Mouse (Mus musculus): ENCODE results near the gene Parp4.
A peak's percentile ranks its signal among the peaks of the same experiment; 100 is the strongest.

The Parp4 gene

DNA sequence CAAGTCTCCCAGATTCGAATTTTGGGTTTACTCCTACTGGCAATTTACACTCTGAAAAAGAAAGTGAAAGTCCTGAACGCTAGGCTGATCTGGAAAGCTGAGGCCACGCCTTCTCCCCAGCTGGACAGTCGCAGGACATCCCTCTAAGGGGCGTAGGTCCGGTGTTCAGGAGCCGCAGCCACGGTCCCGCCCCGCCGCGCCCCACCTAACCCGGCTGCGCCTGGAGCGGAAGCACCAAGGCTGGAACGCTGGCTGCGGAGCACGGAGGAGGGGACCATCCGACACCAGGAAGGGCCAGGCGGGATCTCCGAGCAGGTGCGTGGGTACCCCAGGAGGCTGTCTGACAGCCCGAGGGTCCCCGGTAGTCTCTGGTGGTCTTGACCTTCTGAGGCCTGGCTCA lies at the start of gene Parp4, which contains the start of gene Cenpj:
TSS of gene Parp4 (plus strand) at position 204 of the 400 bp plus-strand sequence.
TSS of gene Cenpj (minus strand) at position 10 of the 400 bp plus-strand sequence.
- peak; percentile 93 for DNase-seq (ENCODE audit: low spot score)

DNA sequence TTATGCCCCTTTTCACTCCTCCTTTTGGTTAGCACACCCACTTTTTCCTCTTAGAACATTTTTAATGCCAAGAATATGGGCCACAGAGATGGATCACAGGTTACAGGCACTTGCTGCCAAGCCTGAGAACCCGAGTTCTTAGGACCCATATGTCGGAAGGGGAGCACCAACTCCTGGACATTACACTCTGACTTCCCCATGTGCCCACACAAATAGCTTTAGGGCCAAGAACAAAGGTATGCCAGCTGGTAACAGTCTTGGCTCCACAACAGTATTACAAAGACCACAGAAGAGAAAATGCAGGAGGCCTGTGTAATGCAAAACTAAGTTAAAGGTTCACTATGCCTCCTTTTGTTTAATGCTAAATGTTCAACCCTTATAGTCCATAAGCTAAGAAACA lies 44.6 kb upstream of the Parp4 start:
- no peak for DNase-seq (ENCODE audit: low spot score)

DNA sequence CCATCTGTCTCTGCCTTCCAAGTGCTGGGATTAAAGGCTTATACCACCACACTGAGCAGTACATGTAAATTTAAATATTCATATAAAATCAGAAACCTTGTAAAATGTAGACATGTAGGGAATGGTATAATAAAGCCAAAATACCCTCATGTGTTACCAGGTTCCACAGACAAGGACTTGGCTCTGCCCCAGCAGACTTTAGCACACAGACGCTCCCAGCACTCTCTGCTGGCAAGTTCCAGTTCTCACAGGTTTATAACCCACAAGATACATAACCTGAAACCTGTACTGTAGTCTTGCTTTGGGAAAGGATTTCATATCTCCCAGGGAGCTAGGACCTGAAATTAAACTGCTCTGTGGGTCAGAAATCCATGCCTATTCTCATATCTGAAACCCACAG lies 30.5 kb upstream of the Parp4 start:
- no peak for DNase-seq (ENCODE audit: low spot score)

DNA sequence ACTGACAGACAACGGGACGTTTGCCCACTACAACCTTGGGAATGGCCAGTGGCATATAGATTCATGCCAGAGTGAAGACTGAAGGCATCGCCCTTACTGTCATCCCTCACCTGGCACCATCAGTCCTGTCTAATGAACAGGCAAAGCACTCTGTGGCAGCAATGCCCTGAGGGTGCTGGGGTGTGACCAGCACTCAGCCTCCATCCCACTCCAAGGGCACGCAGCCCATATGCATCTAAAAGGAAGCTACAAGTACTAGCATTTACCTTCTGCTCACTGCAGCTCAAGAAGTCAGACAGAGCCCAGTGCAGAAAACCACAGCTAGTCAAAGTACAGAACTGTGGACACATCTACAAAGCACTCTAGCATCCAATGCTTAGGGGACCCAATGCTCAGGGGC lies 29.9 kb upstream of the Parp4 start:
- DNase-seq (ENCODE audit: low spot score), result no peak

DNA sequence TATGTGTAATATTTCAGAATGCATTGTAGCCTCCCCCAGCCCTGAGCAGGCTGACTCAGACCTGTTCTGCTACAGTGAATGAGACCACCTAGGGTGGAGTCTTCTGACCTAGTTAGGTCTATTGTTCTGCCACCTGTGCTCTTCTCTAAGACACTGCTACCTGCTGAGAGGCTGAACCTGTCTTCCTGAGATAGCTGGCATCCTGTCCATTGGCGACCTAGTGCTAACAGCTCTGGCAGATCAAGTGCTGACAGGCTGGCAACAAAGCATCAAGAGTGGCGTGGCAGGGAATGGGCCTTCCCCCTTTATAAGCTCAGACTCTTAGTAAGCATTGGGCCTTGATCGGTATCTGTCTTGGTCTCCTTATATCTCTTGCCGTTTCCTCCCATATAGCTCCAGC lies 24.5 kb upstream of the Parp4 start:
- no peak for DNase-seq (ENCODE audit: low spot score)

DNA sequence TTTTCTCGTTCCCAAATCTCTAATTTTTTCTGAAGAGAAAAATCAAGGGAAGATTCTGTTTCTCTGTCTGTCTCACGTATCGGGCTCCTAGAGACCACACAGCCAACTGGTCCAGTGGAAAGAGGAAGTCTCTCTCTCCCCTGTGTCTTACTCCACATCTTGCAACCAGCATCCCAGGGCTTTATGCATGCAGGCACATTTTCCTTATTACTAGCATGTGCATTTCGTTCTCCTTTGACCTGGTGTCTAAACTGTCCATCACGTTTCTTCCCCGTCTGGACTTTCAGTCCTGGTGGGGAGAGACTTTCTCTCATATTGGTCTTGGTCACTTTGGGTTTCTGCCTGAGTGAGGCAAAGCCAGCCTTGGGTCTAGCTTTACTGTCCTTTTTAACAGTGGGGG lies 22.5 kb upstream of the Parp4 start:
- no peak for DNase-seq (ENCODE audit: low spot score)

DNA sequence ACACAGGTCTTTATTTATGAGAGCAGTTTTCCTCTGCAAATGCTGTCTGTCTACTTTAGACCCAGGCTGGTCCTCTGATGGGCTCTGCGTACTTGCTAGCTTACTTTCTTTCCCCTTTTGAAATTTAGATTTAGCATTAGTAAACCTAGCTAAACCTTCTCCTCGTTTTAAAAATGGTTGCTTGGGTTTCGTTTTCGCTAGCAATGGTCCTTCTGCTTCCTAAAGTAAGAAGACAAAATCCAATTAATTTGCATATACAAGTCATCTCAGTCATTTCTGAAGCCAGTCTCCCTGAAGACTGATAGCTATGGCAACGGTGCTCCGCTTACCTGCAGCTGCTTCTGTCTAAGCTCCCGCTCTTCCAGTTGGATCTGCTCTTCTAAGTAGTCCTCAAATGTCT lies 22.1 kb upstream of the Parp4 start:
- no peak for DNase-seq (ENCODE audit: low spot score)

DNA sequence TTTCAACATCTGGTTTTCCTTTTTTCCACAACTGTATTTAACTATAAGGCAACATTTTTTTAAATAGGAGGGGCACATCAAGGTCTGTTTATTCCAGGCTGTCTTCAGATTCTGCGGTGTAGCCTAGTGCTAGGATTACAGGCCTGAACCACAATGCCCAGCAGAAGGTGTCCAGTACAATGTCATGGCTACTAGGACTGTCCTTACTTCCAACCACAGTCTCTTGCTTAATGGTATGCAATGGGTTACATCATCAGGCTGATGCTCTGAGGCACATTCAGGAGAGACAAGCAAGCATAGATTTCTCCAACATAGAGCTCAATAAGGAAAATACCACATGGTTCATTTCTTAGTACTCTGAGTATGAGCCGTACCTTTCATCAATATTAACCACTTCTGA lies 20.7 kb upstream of the Parp4 start:
- no peak for DNase-seq (ENCODE audit: low spot score)

DNA sequence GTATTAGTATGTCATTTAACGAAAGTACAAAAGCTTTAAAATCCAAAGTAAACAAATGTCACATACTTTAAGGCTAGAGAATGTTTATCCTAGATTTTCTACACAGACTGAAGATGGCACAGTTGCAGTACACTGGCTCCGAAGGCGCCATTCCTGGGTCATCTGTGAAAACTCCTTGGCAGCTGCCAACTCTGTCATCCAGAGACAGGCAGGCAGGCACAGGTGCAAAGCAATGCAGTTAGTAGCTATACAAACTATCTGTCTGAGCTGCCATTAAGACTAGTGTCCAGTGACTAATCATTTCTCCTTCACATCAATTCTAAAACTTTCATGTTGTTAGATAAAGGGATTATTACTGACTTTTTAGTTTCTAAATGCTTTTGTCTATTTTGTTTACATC lies 16.3 kb upstream of the Parp4 start:
- DNase-seq (ENCODE audit: low spot score), result no peak

DNA sequence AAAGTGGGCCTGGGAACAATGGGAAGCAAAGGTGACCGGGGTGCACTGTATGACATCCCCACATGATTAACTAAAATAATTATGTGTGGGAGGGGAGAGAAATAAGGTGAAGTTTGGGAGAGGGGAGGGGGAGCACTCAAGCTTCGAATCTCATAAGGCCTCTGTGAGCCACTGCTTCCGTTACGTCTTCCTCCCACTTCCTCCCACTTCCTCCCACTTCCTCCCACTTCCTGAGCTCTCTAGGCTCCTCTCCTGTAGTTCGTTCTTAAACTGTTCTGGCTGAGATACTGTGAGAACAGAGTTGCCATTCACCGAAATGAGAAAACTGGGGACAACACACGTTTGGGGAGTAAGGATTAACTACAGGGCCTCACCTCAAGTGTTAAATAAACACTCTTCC lies 7.9 kb upstream of the Parp4 start:
- no peak for DNase-seq (ENCODE audit: low spot score)

DNA sequence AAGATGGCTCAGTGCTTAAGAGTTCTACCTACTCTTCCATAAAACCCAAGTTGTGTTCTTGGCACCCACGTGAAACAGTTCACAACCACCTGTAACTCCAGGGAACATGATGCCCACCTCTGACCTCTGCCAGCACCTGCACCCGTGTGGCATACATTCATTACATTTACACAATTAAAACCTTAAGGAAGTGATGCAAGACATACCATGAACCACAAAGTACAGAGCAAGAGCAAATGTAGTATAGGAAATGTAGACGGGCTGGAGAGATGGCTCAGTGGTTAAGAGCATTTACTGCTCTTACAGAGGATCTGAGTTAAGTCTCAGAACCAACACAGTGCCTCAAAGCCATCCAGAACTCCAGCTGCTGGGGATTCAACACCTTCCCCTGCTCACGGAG lies 6.4 kb upstream of the Parp4 start:
- DNase-seq (ENCODE audit: low spot score), result no peak

DNA sequence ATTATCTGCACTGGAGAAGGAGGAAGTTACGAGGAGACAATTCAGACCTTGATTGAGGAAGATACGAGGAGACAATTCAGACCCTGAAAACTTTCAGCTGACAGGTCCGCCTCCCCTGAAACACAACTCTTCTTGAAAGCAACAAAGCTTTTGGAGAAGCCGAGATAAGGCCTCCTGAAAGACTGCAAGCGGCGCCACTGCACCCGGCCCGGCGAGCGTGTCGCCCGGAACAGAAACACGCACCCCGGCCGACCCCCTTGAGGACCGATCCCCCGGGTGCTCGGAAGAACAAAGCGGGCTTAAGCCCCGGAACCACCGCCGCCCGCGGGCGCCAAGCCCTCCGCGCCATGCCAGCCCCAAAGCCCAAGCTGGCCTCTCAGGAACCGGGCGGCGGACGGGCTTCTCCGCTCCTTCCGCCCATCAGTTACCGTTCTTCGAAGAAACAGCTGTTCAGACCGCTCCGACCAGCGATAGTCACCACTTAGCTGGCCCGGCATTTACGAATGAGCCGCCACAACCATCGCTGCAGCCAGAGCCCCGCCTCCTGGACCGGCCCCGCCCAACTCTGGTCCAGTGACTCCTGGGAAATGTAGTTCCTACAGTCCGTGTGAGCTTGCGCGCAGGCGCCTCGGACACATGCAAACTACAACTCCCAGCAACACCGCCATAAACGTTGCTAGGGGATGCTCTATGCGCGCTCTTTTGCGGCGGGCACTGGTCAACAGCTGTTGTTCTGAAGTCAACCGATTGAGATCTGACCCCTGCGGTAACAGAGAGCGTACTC lies 3.9 kb upstream of the Parp4 start:
- DNase-seq (ENCODE audit: low spot score), result peak; percentile 95

DNA sequence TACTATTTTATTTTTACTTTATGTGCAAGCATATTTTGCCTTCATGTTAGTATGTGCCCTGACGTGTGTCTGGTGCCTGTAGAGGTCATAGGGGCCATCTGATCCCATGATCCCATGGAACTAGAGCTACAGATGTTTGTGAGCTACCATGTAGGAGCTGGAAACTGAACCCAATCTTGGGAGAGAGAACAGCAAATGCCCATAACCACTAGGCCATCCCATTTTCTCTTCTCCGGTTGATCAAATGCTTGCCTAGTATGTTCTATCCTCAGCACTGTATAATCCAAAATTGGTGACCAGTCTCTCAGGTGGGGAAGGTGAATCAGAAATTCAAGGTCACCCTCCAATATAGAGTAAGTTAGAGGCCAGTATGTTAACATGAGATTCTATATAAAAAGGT lies 2.9 kb upstream of the Parp4 start:
- DNase-seq (ENCODE audit: low spot score), result no peak

DNA sequence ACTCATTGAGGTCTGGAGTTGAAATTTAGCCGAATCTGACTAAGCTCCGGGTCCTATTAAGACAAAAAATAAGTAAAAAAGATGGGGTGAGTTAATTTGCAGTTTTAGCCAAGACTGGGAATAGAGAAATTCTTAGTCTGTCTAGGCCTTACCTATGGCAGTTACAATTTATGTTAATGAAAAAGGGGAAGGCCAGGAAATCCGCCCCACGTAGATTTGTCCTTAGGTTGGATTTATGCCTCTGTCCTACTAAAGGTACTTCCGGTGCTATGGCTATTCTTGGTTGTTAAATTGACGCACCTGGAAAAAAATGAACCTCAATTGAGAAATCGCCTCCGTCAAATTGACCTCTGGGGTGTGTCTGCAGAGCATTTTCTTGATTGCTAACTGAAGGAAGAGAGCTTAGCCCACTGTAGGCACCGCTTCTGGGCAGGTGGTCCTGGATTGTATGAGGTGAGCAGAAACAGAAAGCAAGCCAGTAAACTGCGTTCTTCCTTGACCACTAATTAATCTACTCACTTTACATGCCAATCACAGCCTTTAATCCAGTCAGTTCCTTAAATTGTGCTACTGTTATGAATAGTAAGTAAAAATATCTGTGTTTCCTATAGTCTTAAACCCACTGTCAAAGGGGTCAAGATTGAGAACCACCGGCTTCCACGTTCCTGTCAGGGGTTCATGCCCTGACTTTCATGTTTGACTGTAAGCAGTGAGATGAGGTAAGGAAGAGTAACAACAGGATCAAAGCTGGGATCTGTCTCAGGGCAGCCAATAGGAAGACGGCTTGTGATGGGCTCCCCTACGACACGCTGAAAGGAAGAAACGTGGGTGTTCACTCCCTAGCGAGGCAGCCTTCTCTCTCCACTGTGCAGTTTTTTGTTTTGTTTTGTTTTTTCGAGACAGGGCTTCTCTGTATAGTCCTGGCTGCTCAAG lies 816 bp downstream of the Parp4 start:
- no peak for DNase-seq (ENCODE audit: low spot score)

DNA sequence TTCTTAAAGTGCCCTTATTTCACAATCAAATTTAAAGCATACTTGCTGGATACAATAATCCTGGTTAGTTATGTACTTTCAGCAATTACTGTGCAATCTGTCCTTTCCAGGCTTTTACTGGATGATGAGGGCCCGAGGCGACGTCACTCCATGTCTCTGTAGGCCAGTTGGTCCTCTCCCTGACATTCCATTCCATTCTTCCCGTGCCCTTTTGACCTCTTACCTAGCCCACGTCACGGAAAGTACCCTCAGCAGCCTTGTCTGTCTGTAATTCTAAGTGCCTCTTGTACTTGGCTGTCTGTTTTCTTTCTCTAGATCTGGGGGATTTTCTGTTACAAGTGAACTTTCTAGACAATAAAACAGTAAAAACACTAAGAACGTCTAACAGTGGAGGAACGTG lies 3.6 kb downstream of the Parp4 start:
- DNase-seq (ENCODE audit: low spot score), result no peak

DNA sequence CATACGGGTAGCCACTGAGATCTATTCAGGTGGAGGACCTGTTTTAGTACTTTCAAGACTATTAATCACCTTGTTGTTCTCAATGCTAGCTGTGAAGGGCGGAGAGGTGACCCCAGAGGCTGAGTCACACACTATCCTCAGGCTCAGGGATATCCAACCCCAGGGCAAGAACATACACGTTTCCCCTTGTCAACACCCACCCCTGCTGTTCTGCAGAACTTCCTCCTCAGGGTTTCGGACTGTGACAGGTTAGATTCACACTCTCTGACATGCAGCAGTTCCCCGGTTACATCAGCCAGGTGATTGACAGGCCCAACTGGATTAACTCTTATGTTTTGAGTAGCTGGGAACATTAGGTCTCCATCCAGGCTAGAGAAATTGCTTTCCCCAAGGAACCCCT lies 5.7 kb downstream of the Parp4 start:
- peak; percentile 64 for DNase-seq (ENCODE audit: low spot score)

DNA sequence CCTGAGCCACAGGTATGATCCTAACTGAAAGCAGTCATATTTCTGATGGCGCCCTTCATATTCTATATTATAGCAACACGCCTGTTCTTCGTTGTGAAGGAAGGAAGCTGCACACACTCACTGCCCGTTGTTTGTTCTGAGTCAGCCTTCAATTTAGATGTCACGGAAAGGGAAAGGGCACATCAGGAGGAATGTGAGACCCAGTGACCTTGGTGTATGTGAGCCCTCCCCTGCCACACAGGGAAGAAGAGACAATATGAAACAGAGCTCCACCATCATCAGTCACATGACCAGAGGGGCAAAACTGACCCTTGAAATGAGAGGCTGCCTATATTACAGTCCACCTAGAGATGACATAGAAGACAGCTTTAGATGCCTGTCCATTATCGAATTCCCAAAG lies 6.9 kb downstream of the Parp4 start:
- DNase-seq (ENCODE audit: low spot score), result no peak

DNA sequence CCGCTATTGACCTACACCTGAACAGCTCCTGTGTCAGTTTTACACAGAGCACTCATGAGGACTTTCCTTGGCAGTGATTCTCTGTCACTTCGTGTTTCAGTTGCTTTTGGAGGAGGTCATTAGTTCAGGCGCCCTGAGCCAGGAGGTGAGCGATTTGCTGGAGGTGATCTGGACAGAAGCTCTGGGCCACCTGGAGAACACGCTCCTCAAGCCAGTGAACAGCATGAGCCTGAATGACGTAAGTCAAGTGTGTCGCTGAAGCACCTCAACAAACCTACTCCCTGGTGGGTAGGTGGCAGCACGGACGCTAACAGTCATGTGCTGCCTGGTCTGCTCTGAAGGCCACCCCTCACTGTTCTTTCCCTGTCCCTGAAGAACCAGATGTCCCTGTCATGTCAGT lies 16.8 kb downstream of the Parp4 start:
- no peak for DNase-seq (ENCODE audit: low spot score)

DNA sequence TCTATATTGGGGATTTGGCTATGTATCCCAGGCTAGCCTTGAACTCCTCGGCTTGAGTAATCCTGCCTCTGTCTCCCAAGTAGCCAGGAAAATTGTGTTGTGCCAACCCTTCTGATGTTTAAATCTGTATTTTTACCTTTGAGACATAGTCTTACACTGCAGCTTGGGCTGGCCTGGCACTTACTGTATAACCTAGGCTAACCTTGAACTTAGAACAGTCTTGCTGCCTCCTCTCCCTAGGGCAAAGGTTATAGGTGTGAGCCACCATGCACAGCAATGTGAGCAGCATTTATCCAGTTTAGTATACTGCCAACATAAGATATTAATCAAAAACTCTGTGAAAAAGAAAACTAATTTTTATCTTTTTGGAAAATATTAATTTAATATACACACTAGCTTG lies 19.4 kb downstream of the Parp4 start:
- no peak for DNase-seq (ENCODE audit: low spot score)

DNA sequence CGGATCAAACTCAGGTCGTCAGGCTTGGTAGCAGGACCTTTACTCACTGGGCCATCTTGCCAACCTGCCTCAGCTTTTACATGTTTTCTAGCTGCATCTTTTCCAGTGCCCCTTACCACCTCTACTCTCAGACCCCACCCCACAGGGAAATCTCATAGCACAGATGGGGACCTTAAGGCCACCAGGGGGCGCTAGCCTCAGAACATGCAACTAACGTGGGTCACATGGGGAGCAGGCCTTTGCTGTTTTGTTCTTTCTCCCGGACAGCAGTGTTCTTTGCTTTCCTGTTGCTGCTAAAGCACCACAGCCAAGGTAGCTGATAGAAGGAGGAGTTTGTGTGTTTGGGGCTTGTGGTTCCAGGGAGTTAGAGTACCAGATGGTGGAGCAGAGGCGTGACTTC lies 23.3 kb downstream of the Parp4 start:
- peak; percentile 36 for DNase-seq (ENCODE audit: low spot score)

DNA sequence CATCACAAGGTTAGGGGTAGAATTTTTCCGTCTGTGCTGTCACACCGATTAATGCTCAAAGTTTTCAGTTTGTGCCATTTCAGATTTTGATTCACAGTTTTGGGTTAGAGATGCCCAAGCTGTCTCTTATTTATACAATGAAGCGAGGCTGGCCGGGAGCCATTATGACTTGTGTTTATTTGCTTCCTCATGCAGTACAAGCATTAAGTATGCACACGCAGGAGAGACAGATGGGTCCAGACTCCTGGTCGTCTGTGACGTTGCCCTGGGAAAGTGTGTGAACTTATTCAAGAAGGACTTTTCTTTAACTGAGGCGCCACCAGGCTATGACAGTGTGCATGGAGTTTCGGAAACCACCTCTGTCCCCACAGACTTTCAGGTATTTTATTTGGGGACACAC lies 26.6 kb downstream of the Parp4 start:
- no peak for DNase-seq (ENCODE audit: low spot score)

DNA sequence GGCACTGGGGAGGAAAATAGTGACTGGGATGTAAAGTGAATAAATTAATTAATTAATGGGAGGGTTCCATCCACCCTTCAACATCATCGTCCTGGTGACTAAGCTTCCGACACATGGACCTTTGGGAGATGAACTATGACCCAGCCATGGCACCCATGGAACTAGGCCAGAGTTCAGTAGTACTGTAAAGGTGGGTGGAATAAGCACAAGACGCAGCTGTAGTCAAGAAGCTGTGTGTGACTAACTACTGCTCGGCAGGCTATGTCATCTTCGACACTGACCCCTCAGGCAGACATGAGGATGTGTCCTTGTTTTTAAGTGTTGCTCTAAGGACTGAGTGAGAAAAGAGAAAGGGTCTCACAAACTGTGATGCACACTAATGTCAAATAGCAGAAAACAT lies 29.0 kb downstream of the Parp4 start:
- DNase-seq (ENCODE audit: low spot score), result no peak

DNA sequence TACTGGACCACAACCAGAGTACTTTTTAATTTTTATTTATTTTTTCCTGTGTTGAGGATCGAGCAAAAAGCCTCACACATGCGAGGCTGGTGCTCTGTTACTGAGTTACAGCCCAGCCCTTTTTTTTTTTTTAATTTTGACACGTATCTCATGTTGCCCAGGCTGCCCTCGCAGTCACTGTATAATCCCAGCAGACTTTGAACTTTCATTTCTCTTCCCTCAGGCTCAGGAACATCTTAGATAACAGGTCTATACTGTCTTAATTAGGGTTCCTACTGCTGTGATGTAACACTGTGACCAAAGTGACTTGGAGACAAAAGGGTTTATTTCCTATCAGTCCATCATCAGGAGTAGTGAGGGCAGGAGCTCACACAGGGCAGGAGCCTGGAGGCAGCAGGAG lies 29.7 kb downstream of the Parp4 start:
- DNase-seq (ENCODE audit: low spot score), result no peak

Data from urinary bladder, postnatal 14 days (tissue).